Mouse (Mus musculus): ENCODE results near the gene Etl4. TPM values are rescaled to one million over a fixed set of nuclear protein-coding genes. Genes with fewer than 3 reads are reported as not detected.
"Not testable (repeated sequence)": the region's sequence is repeated elsewhere in the genome, so short reads cannot be mapped to it uniquely, and the experiment has no call there.

Etl4 gene
- total RNA-seq, 1 experiment = 50.8 TPM

GRCm38 (mm10) chr2:20349268-20349667, 439.7 kb downstream of the Etl4 start:
- no peaks in the 10 kb centered on the region for H3K36me3 ChIP-seq (ENCODE audit: control insufficient read depth, insufficient read depth, low read length, poor library complexity, severe bottlenecking)
- no peak for DNase-seq (ENCODE audit: low read depth, low spot score)
- TF ChIP-seq MAFK (IDR thresholded peaks at IDR 0.05; ENCODE audit: insufficient read depth, low read depth, low read length) = no peak
- no peak for TF ChIP-seq HCFC1 (IDR thresholded peaks at IDR 0.05; ENCODE audit: borderline replicate concordance, insufficient read depth, low read length)
- no peak for TF ChIP-seq CHD2 (IDR thresholded peaks at IDR 0.05; ENCODE audit: low read depth, low read length)
- TF ChIP-seq ZNF384 (IDR thresholded peaks at IDR 0.05; ENCODE audit: low read depth, low read length) = no peak
- no peak for TF ChIP-seq ZC3H11A (IDR thresholded peaks at IDR 0.05; ENCODE audit: borderline replicate concordance, low read depth, low read length)
- H3K4me3 ChIP-seq (ENCODE audit: insufficient read depth in 1 of 2, low read depth in 1 of 2, low read length in 2 of 2, poor library complexity in 1 of 2, severe bottlenecking in 1 of 2) = no peak overlapping the region
- no peaks in the 10 kb centered on the region for H3K9me3 ChIP-seq (ENCODE audit: control insufficient read depth, insufficient read depth, low read depth, low read length)
- no peaks in the 10 kb centered on the region; a peak in 1 of 4 replicates for H3K4me1 ChIP-seq (ENCODE audit: control insufficient read depth in 2 of 2, insufficient read depth in 2 of 2, low read length in 2 of 2, poor library complexity in 1 of 2)
- H3K27ac ChIP-seq (ENCODE audit: insufficient read depth, low read depth, low read length, poor library complexity, severe bottlenecking) = no peak overlapping the region
- in situ Hi-C loops (cut with MboI; ENCODE audit: low sequenced_read_pairs in 2 of 2, unreplicated experiment in 2 of 2) = no loop called here
- H3K9ac ChIP-seq (ENCODE audit: insufficient read depth, low read depth, low read length, poor library complexity, severe bottlenecking) = no peak overlapping the region

GRCm38 (mm10) chr2:20352796-20353195, 443.2 kb downstream of the Etl4 start:
- in situ Hi-C loops (cut with MboI; ENCODE audit: low sequenced_read_pairs in 2 of 2, unreplicated experiment in 2 of 2) = no loop called here
- H3K4me3 ChIP-seq (ENCODE audit: insufficient read depth in 1 of 2, low read depth in 1 of 2, low read length in 2 of 2, poor library complexity in 1 of 2, severe bottlenecking in 1 of 2) = no peak overlapping the region
- no peaks in the 10 kb centered on the region for H3K36me3 ChIP-seq (ENCODE audit: control insufficient read depth, insufficient read depth, low read length, poor library complexity, severe bottlenecking)
- H3K9me3 ChIP-seq (ENCODE audit: control insufficient read depth, insufficient read depth, low read depth, low read length) = no peaks in the 10 kb centered on the region
- DNase-seq (ENCODE audit: low read depth, low spot score) = no peak
- no peak overlapping the region for H3K27ac ChIP-seq (ENCODE audit: insufficient read depth, low read depth, low read length, poor library complexity, severe bottlenecking)
- no peak overlapping the region for H3K9ac ChIP-seq (ENCODE audit: insufficient read depth, low read depth, low read length, poor library complexity, severe bottlenecking)
- no peaks in the 10 kb centered on the region; a peak in 1 of 4 replicates for H3K4me1 ChIP-seq (ENCODE audit: control insufficient read depth in 2 of 2, insufficient read depth in 2 of 2, low read length in 2 of 2, poor library complexity in 1 of 2)
- TF ChIP-seq HCFC1 (IDR thresholded peaks at IDR 0.05; ENCODE audit: borderline replicate concordance, insufficient read depth, low read length) (no peak), CHD2 (IDR thresholded peaks at IDR 0.05; ENCODE audit: low read depth, low read length) (no peak), MAFK (IDR thresholded peaks at IDR 0.05; ENCODE audit: insufficient read depth, low read depth, low read length) (no peak), ZNF384 (IDR thresholded peaks at IDR 0.05; ENCODE audit: low read depth, low read length) (no peak), ZC3H11A (IDR thresholded peaks at IDR 0.05; ENCODE audit: borderline replicate concordance, low read depth, low read length) (no peak)

GRCm38 (mm10) chr2:20377026-20377425, 467.4 kb downstream of the Etl4 start:
- Histone ChIP-seq H3K4me1 (ENCODE audit: control insufficient read depth in 2 of 2, insufficient read depth in 2 of 2, low read length in 2 of 2, poor library complexity in 1 of 2) (0 out of 4 replicates have a peak, but pooled peaks cover 0 to 2% of the 10 kb centered on the region in 2 experiments), H3K27ac (ENCODE audit: insufficient read depth, low read depth, low read length, poor library complexity, severe bottlenecking) (no peak overlapping the region), H3K4me3 (ENCODE audit: insufficient read depth in 1 of 2, low read depth in 1 of 2, low read length in 2 of 2, poor library complexity in 1 of 2, severe bottlenecking in 1 of 2) (no peak overlapping the region), H3K9me3 (ENCODE audit: control insufficient read depth, insufficient read depth, low read depth, low read length) (no peaks in the 10 kb centered on the region), H3K9ac (ENCODE audit: insufficient read depth, low read depth, low read length, poor library complexity, severe bottlenecking) (no peak overlapping the region), H3K36me3 (ENCODE audit: control insufficient read depth, insufficient read depth, low read length, poor library complexity, severe bottlenecking) (no peaks in the 10 kb centered on the region)
- in situ Hi-C loops (cut with MboI; ENCODE audit: low sequenced_read_pairs in 2 of 2, unreplicated experiment in 2 of 2) = no loop called here
- DNase-seq (ENCODE audit: low read depth, low spot score) = no peak
- no peak for TF ChIP-seq CHD2 (IDR thresholded peaks at IDR 0.05; ENCODE audit: low read depth, low read length)
- no peak for TF ChIP-seq MAFK (IDR thresholded peaks at IDR 0.05; ENCODE audit: insufficient read depth, low read depth, low read length)
- no peak for TF ChIP-seq ZC3H11A (IDR thresholded peaks at IDR 0.05; ENCODE audit: borderline replicate concordance, low read depth, low read length)
- no peak for TF ChIP-seq HCFC1 (IDR thresholded peaks at IDR 0.05; ENCODE audit: borderline replicate concordance, insufficient read depth, low read length)
- no peak for TF ChIP-seq ZNF384 (IDR thresholded peaks at IDR 0.05; ENCODE audit: low read depth, low read length)

GRCm38 (mm10) chr2:20380874-20381273, 471.3 kb downstream of the Etl4 start:
- H3K4me1 ChIP-seq (ENCODE audit: control insufficient read depth in 2 of 2, insufficient read depth in 2 of 2, low read length in 2 of 2, poor library complexity in 1 of 2); in situ Hi-C loops (cut with MboI; ENCODE audit: low sequenced_read_pairs in 2 of 2, unreplicated experiment in 2 of 2); H3K9me3 ChIP-seq (ENCODE audit: control insufficient read depth, insufficient read depth, low read depth, low read length); H3K36me3 ChIP-seq (ENCODE audit: control insufficient read depth, insufficient read depth, low read length, poor library complexity, severe bottlenecking); H3K27ac ChIP-seq (ENCODE audit: insufficient read depth, low read depth, low read length, poor library complexity, severe bottlenecking); DNase-seq (ENCODE audit: low read depth, low spot score); H3K4me3 ChIP-seq (ENCODE audit: insufficient read depth in 1 of 2, low read depth in 1 of 2, low read length in 2 of 2, poor library complexity in 1 of 2, severe bottlenecking in 1 of 2); H3K9ac ChIP-seq (ENCODE audit: insufficient read depth, low read depth, low read length, poor library complexity, severe bottlenecking): not testable (repeated sequence)

GRCm38 (mm10) chr2:20394083-20394482, 484.5 kb downstream of the Etl4 start:
- DNase-seq (ENCODE audit: low read depth, low spot score) = peak; percentile 67
- Histone ChIP-seq H3K4me1 (ENCODE audit: control insufficient read depth in 2 of 2, insufficient read depth in 2 of 2, low read length in 2 of 2, poor library complexity in 1 of 2) (peaks cover 16 to 25% of the 10 kb centered on the region in 2 experiments), H3K27ac (ENCODE audit: insufficient read depth, low read depth, low read length, poor library complexity, severe bottlenecking) (no peak overlapping the region; the same call in 1 of the 2 replicates), H3K9me3 (ENCODE audit: control insufficient read depth, insufficient read depth, low read depth, low read length) (no peaks in the 10 kb centered on the region), H3K36me3 (ENCODE audit: control insufficient read depth, insufficient read depth, low read length, poor library complexity, severe bottlenecking) (no peaks in the 10 kb centered on the region), H3K9ac (ENCODE audit: insufficient read depth, low read depth, low read length, poor library complexity, severe bottlenecking) (no peak overlapping the region), H3K4me3 (ENCODE audit: insufficient read depth in 1 of 2, low read depth in 1 of 2, low read length in 2 of 2, poor library complexity in 1 of 2, severe bottlenecking in 1 of 2) (no peak overlapping the region)
- no peak for TF ChIP-seq MAFK (IDR thresholded peaks at IDR 0.05; ENCODE audit: insufficient read depth, low read depth, low read length)
- 0 out of 2 replicates have a peak, but pooled peaks have one; percentile 20 for TF ChIP-seq CHD2 (IDR thresholded peaks at IDR 0.05; ENCODE audit: low read depth, low read length)
- in situ Hi-C loops (cut with MboI; ENCODE audit: low sequenced_read_pairs in 2 of 2, unreplicated experiment in 2 of 2) = no loop called here

All from ES-E14 (cell line).